Mouse (Mus musculus) E14TG2a.4 (cell line): Measurements from ENCODE around the gene Aox3.

Experiments used
- H3K27me3 ChIP-seq: 2 replicates; pipeline ENCODE4 v1.6.1; 2014; ENCODE audit warnings: low read length, control low read depth; ENCODE audit not compliant: insufficient read depth
- H3K36me3 ChIP-seq: 2 replicates; pipeline ENCODE4 v1.6.1; 2014; ENCODE audit warnings: low read length, control low read depth; ENCODE audit not compliant: insufficient read depth
- H3K4me1 ChIP-seq: replicated peaks from 2 replicates; pipeline ENCODE4 v1.6.1; 2014; ENCODE audit warnings: low read depth, low read length, control low read depth
- H3K4me3 ChIP-seq: replicated peaks from 2 replicates; pipeline ENCODE4 v1.5.1; 2014; ENCODE audit warnings: mild to moderate bottlenecking, low read length
- H3K9me3 ChIP-seq: 2 replicates; pipeline ENCODE4 v1.6.1; 2014; ENCODE audit warnings: low read length, control low read depth
- CTCF ChIP-seq: conservative IDR thresholded peaks from 2 replicates; pipeline ENCODE4 v1.5.1; 2014; ENCODE audit warnings: low read length
- NANOG ChIP-seq: IDR thresholded peaks from 2 replicates; pipeline ENCODE4 v1.6.1; 2014; ENCODE audit warnings: borderline replicate concordance, low read length, mixed read lengths
- POU5F1 ChIP-seq: IDR thresholded peaks from 2 replicates; pipeline ENCODE4 v1.6.1; 2014; ENCODE audit warnings: low read length, borderline replicate concordance

Aox3 gene

DNA sequence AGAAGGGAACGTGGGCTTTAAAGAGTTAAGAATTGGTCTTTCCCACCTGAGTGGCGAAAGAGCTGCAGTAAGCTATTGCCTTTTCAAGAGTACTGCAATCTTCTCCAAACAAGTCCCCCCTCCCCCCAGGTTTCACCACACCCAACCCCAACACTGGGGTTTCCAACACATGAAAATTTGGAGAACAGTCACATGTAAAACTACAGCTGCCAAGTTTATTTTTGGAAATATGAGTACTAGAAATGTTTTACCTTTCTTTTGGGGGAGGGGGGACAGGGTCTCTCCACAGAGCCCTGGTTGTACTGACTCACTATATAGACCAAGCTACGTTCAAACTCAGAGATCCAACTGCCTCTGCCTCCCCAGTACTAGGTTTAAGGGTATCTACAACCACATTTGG lies 82.1 kb downstream of the Aox3 start:
- H3K4me3 ChIP-seq = no peak overlapping the region
- TF ChIP-seq NANOG = no peak
- TF ChIP-seq CTCF = no peak
- TF ChIP-seq POU5F1 = no peak
- 0 out of 2 replicates have a peak, but pooled peaks cover 3% of the 10 kb centered on the region for H3K27me3 ChIP-seq

DNA sequence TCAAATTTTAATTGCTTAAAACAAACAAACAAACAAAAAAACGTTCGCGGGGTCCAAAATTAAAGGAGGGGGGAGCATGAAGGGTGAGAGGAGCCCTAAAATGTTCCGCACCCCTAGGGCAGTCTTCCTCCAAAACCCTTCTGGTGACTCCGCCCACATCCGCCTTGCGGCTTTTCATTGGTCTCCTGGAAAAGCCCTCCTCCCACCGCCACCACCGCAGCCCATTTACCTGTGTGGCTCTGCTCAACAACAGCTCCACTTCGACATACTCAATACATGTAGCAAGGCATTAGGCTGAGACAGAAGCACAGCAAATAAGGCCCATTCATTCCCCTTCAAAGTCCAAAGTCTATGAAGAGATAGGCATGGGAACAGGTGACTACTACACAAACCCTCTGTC lies 82.6 kb downstream of the Aox3 start:
- H3K27me3 ChIP-seq = 0 out of 2 replicates have a peak, but pooled peaks cover 3% of the 10 kb centered on the region
- no peaks in the 10 kb centered on the region for H3K9me3 ChIP-seq
- no peak for TF ChIP-seq POU5F1
- no peak for TF ChIP-seq CTCF
- no peak for TF ChIP-seq NANOG
- H3K36me3 ChIP-seq = no peaks in the 10 kb centered on the region
- peaks cover 8% of the 10 kb centered on the region for H3K4me1 ChIP-seq
- H3K4me3 ChIP-seq = no peak overlapping the region

More for the DNA sequence above, 82.1 kb downstream of the Aox3 start:
- H3K4me1 ChIP-seq = peaks cover 11% of the 10 kb centered on the region
- no peaks in the 10 kb centered on the region for H3K9me3 ChIP-seq
- no peaks in the 10 kb centered on the region for H3K36me3 ChIP-seq

DNA sequence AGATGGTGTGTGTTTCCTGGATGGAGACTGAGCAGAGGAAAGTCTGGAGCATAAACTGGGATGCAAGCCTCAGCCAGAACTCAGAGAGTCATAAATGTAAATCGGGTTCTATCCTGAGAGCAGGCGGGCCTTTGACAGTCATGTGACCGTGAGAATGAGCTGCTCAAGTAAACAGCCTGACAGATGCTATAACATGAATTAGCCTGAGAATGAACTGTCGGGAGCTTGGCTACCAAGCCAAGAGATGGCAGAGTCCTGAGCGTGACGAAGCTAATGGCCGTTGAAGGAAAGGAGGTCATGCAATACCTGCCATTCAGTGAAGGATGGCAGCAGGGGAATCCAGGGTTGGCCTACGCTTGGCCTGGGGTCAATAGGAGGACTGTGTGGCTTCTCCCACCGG lies 84.1 kb downstream of the Aox3 start:
- H3K4me1 ChIP-seq = no peaks in the 10 kb centered on the region; the same call in 1 of the 2 replicates
- H3K4me3 ChIP-seq = no peak overlapping the region
- TF ChIP-seq POU5F1 (no peak), NANOG (no peak), CTCF (no peak)

DNA sequence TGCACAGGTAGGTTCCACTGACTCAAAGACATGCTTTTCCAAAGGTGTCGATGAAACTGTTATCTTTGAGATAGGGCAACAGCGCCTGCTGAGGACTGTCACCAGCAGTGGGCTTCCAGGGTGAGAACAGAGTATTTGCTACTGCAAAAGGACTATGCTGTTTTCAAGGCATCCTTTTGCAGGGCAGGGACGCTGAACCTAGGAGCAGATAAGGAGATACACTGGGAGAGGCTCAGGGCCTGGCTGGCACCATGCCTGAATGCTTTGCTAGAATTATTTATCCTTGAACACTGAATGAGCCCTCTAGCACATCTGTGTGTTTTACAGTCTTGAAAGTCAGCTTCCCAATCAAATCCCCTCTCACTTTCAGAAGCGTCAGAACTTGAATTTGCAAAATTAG lies 85.5 kb downstream of the Aox3 start:
- no peaks in the 10 kb centered on the region for H3K9me3 ChIP-seq
- H3K36me3 ChIP-seq = no peaks in the 10 kb centered on the region
- 0 out of 2 replicates have a peak, but pooled peaks cover 3% of the 10 kb centered on the region for H3K27me3 ChIP-seq
- no peaks in the 10 kb centered on the region; the same call in 1 of the 2 replicates for H3K4me1 ChIP-seq
- no peak for TF ChIP-seq POU5F1
- TF ChIP-seq NANOG = no peak
- TF ChIP-seq CTCF = no peak
- no peak overlapping the region for H3K4me3 ChIP-seq

More for the DNA sequence above, 84.1 kb downstream of the Aox3 start:
- 0 out of 2 replicates have a peak, but pooled peaks cover 3% of the 10 kb centered on the region for H3K27me3 ChIP-seq
- H3K9me3 ChIP-seq = no peaks in the 10 kb centered on the region
- no peaks in the 10 kb centered on the region for H3K36me3 ChIP-seq

DNA sequence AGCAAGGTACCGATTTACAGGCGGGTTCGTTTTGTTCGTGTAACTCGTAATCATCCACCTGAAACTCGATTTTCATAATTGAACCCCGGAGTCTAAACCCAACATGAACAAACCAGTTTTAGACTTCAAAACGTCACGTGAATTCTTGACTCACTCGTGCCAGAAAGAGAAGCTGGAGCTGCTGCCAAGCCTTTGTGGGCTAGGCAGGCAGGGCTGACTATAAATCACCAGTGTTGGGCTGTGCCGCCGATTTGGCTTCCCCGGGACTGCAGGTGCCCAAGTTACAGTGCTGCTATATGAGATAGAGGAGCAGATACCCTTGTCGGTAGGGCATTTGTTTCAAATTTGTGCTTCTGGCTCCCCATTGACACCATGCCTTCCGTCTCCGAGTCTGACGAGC lies 97.3 kb downstream of the Aox3 start, which contains the start of gene Aox4:
Aox4 (plus strand) TSS at position 195 of the 400 bp plus-strand sequence.
- no peak for TF ChIP-seq POU5F1
- no peak for TF ChIP-seq CTCF
- no peak for TF ChIP-seq NANOG
- Histone ChIP-seq H3K27me3 (peaks cover 3% of the 10 kb centered on the region; the same call in 1 of the 2 replicates), H3K4me1 (no peaks in the 10 kb centered on the region), H3K4me3 (no peak within 1 kb of the TSS), H3K9me3 (peaks cover 5% of the 10 kb centered on the region; the same call in 1 of the 2 replicates), H3K36me3 (no peaks in the 10 kb centered on the region)

DNA sequence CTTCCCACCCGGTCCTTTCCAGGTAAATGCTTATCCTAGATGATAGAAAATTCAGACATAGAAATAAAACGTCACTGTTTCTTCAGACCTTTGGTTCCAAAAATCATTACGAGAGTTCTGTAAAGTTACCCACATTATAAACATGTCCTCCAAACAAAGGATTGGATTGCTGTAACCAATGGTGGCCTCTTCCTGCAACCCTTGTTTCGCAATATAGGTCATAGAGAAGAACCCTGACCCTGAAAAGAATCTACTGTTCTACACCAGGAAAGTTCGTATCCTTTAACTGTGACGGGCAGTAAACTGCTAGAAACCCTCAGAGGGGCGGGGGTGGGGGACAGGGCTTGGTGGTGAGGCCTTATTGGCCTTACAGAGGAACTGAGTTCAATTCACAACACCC lies 99.9 kb downstream of the Aox3 start:
- TF ChIP-seq NANOG (no peak), POU5F1 (no peak), CTCF (no peak)
- no peaks in the 10 kb centered on the region for H3K36me3 ChIP-seq
- H3K9me3 ChIP-seq = peaks cover 12% of the 10 kb centered on the region
- no peaks in the 10 kb centered on the region for H3K4me1 ChIP-seq
- no peak overlapping the region for H3K4me3 ChIP-seq
- peaks cover 3% of the 10 kb centered on the region; the same call in 1 of the 2 replicates for H3K27me3 ChIP-seq

DNA sequence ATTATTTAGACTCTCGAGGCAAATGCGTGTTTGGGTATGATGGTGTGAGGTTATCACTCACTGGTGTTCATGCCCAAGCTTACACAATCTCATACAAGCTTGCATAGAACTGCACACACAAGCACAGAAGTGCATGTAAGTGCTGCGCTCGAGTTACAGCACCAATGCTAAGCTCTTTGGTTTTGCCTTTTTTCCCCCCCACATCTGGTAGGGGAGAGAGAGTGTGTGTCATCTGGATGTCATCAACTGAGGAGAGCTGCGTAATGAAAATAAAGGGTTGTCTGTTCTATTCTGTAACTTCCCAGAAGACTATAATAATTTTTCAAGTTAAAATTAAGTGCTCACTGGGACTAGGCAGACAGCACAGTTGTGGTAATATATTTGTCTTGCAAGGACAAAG lies 100.9 kb downstream of the Aox3 start:
- H3K4me1 ChIP-seq = no peaks in the 10 kb centered on the region
- H3K9me3 ChIP-seq = peaks cover 12% of the 10 kb centered on the region
- TF ChIP-seq CTCF (no peak), POU5F1 (no peak), NANOG (no peak)
- H3K27me3 ChIP-seq = peaks cover 3% of the 10 kb centered on the region; the same call in 1 of the 2 replicates
- no peak overlapping the region for H3K4me3 ChIP-seq
- no peaks in the 10 kb centered on the region for H3K36me3 ChIP-seq

DNA sequence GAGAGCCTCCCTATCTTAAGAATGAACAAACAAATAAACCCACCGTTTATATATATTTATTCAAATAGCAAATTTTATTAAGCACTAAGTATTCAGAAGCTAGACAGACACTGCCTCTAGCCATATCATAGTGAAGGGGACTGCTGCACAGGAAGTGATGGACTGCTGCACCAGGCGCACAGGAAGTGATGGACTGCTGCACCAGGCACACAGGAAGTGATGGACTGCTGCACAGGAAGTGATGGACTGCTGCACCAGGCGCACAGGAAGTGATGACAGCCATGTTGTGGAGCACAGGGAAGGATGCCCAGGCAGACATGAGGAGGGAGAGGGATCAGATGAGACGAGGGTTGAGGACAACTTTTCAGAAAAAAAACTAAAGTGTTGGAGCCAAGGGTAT lies 102.4 kb downstream of the Aox3 start:
- Histone ChIP-seq H3K4me3 (no peak overlapping the region), H3K27me3 (peaks cover under 1% of the 10 kb centered on the region; the same call in 1 of the 2 replicates)
- TF ChIP-seq POU5F1 = no peak
- no peak for TF ChIP-seq NANOG
- no peak for TF ChIP-seq CTCF

DNA sequence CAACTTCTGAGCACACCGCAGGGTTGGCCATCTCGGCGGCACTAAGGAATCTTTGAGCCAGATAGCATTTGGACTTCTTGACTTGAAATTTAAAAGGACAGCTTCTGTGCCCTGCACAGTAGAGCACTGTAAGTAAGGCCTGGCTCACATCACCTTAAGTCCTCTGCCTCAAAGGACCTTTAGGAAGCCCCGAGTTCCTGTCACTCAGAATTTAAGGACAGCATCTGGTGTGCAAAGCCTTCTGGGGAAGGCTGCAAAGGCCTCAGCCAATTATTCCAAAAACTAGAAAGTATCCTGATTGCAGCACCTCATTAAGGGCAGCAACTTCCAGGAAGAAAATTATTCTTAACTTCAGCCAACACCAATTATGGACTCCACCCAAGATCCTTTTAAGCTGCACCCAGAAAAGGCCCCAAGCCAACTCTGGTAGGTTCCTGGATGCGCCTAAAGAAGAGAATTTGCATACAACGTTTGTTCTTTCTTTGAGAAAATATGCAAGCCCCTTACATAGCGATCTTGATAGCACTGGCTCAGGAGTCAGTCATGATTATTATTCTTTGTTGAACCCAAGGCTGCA lies 103.1 kb downstream of the Aox3 start:
- Histone ChIP-seq H3K36me3 (no peaks in the 10 kb centered on the region), H3K4me1 (peaks cover 6% of the 10 kb centered on the region; the same call in 1 of the 2 replicates), H3K27me3 (no peaks in the 10 kb centered on the region), H3K4me3 (no peak overlapping the region), H3K9me3 (peaks cover 12% of the 10 kb centered on the region)
- TF ChIP-seq POU5F1 (no peak), NANOG (no peak), CTCF (no peak)

More for the DNA sequence above, 102.4 kb downstream of the Aox3 start:
- Histone ChIP-seq H3K36me3 (no peaks in the 10 kb centered on the region), H3K9me3 (peaks cover 12% of the 10 kb centered on the region), H3K4me1 (peaks cover 1% of the 10 kb centered on the region; the same call in 1 of the 2 replicates)
